Mouse (Mus musculus) kidney, adult 11 months (tissue): ENCODE measurements around the gene Pcbp2.

ENCODE experiments used
- DNase-seq: peaks from one replicate; pipeline ENCODE4 v3.0.0; 2022

Gene Pcbp2

GRCm38 (mm10) chr15:102507561-102507960 lies 37.2 kb downstream of the Pcbp2 start:
- DNase-seq: no peak

GRCm38 (mm10) chr15:102508336-102508735 lies 38.0 kb downstream of the Pcbp2 start:
- DNase-seq: no peak

- no peak for DNase-seq
Measured at GRCm38 (mm10) chr15:102510110-102510509, 39.8 kb downstream of the Pcbp2 start.

- peak; percentile 86 for DNase-seq
Measured at GRCm38 (mm10) chr15:102510590-102511284, 40.4 kb downstream of the Pcbp2 start.

GRCm38 (mm10) chr15:102511285-102511833 lies 41.0 kb downstream of the Pcbp2 start:
- no peak for DNase-seq

GRCm38 (mm10) chr15:102512010-102512409 lies 41.7 kb downstream of the Pcbp2 start:
- no peak for DNase-seq

GRCm38 (mm10) chr15:102512471-102512870 lies 42.1 kb downstream of the Pcbp2 start:
- DNase-seq: no peak

- DNase-seq: no peak
Measured at GRCm38 (mm10) chr15:102513004-102513403, 42.7 kb downstream of the Pcbp2 start.

- no peak for DNase-seq
Measured at GRCm38 (mm10) chr15:102515261-102515660, 44.9 kb downstream of the Pcbp2 start.

GRCm38 (mm10) chr15:102515791-102516190 lies 45.5 kb downstream of the Pcbp2 start:
- DNase-seq: no peak

GRCm38 (mm10) chr15:102516293-102516692 lies 46.0 kb downstream of the Pcbp2 start:
- DNase-seq: no peak

- DNase-seq: peak; percentile 73
Measured at GRCm38 (mm10) chr15:102516728-102517404, 46.5 kb downstream of the Pcbp2 start, which contains the start of gene Map3k12. Gene Map3k12, minus strand, starts transcription at chr15:102517064.

GRCm38 (mm10) chr15:102517631-102517975 lies 47.3 kb downstream of the Pcbp2 start:
- no peak for DNase-seq

GRCm38 (mm10) chr15:102517976-102518858 lies 47.9 kb downstream of the Pcbp2 start, which contains the start of gene Tarbp2:
Gene Tarbp2, plus strand, starts transcription at chr15:102518192.
- DNase-seq: peak; percentile 100

- DNase-seq: no peak
Measured at GRCm38 (mm10) chr15:102518859-102519201, 48.5 kb downstream of the Pcbp2 start.

- DNase-seq: no peak
Measured at GRCm38 (mm10) chr15:102519211-102520141, 49.1 kb downstream of the Pcbp2 start.

- no peak for DNase-seq
Measured at GRCm38 (mm10) chr15:102520416-102520815, 50.1 kb downstream of the Pcbp2 start.

GRCm38 (mm10) chr15:102521480-102521879 lies 51.1 kb downstream of the Pcbp2 start:
- no peak for DNase-seq

- no peak for DNase-seq
Measured at GRCm38 (mm10) chr15:102524892-102525485, 54.6 kb downstream of the Pcbp2 start, which contains the start of gene Npff. Gene Npff, minus strand, starts transcription at chr15:102524942.

- DNase-seq: no peak
Measured at GRCm38 (mm10) chr15:102526111-102527002, 56.0 kb downstream of the Pcbp2 start.
